Mouse (Mus musculus) MN1 (cell line): ENCODE results near the gene Unc45b.
"Not testable (repeated sequence)": the region's sequence is repeated elsewhere in the genome, so short reads cannot be mapped to it uniquely, and the experiment has no call there.

Experiments
- DNase-seq: peaks from one replicate; pipeline ENCODE4 v3.0.0-alpha.2; 2016; ENCODE audit warnings: low spot score

The Unc45b gene

GRCm38 (mm10) chr11:82897478-82897877, 12.9 kb upstream of the Unc45b start:
- DNase-seq, result no peak

- DNase-seq, result no peak
Measured at GRCm38 (mm10) chr11:82899720-82900119, 10.6 kb upstream of the Unc45b start.

- no peak for DNase-seq
Measured at GRCm38 (mm10) chr11:82901606-82902310, 8.6 kb upstream of the Unc45b start.

GRCm38 (mm10) chr11:82904952-82905351, 5.4 kb upstream of the Unc45b start:
- DNase-seq, result no peak

GRCm38 (mm10) chr11:82905816-82906215, 4.5 kb upstream of the Unc45b start:
- DNase-seq, result no peak

- peak; percentile 91 for DNase-seq
Measured at GRCm38 (mm10) chr11:82907651-82908607, 2.4 kb upstream of the Unc45b start, which contains the start of gene Nle1. Gene Nle1 (minus strand): TSS chr11:82908411.

GRCm38 (mm10) chr11:82908608-82908989, 1.8 kb upstream of the Unc45b start:
- DNase-seq, result no peak

GRCm38 (mm10) chr11:82910679-82911389, 484 bp downstream of the Unc45b start:
- DNase-seq, result no peak

- peak; percentile 53 for DNase-seq
Measured at GRCm38 (mm10) chr11:82914711-82915352, 4.5 kb downstream of the Unc45b start.

GRCm38 (mm10) chr11:82920768-82921167, 10.4 kb downstream of the Unc45b start:
- DNase-seq, result no peak

GRCm38 (mm10) chr11:82921691-82922090, 11.3 kb downstream of the Unc45b start:
- DNase-seq, result no peak

- not testable (repeated sequence) for DNase-seq
Measured at GRCm38 (mm10) chr11:82923910-82924309, 13.6 kb downstream of the Unc45b start.

GRCm38 (mm10) chr11:82928897-82929632, 18.7 kb downstream of the Unc45b start:
- no peak for DNase-seq

GRCm38 (mm10) chr11:82929633-82929950, 19.2 kb downstream of the Unc45b start:
- DNase-seq, result no peak

- not testable (repeated sequence) for DNase-seq
Measured at GRCm38 (mm10) chr11:82930391-82930955, 20.1 kb downstream of the Unc45b start.

- DNase-seq, result not testable (repeated sequence)
Measured at GRCm38 (mm10) chr11:82931161-82931560, 20.8 kb downstream of the Unc45b start.

GRCm38 (mm10) chr11:82931671-82932450, 21.5 kb downstream of the Unc45b start:
- not testable (repeated sequence) for DNase-seq

GRCm38 (mm10) chr11:82933186-82933585, 22.8 kb downstream of the Unc45b start:
- no peak for DNase-seq

GRCm38 (mm10) chr11:82943336-82943735, 33.0 kb downstream of the Unc45b start:
- no peak for DNase-seq

- DNase-seq, result no peak
Measured at GRCm38 (mm10) chr11:82945636-82946035, 35.3 kb downstream of the Unc45b start.
